In the genomic region with DNA sequence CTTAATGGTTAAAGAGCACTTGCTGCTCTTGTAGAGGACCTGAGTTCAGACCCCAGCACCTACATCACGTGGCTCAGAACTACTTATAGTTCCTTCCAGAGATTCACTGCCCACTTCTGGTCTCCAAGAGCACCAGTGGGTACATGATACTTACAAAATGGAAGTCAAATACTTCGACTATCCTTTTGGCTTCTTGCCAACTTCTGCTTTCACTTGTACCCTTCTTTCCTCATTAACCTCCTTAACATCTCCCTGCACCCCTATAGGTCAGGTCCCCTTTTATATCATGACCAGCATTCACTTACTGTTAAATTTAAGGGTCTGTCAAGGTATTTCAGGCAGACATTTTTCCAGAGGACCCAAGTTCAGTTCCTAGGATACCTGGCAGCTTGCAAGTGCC, we compare ENCODE assay signal across 25 mouse cellular contexts. TPM values are rescaled to one million over a fixed set of nuclear protein-coding genes. Genes with fewer than 3 reads are reported as not detected.
DNase-seq lines count a peak whose midpoint lies in the region; ATAC-seq and TF ChIP-seq lines count a peak whose summit lies in the region.
"Had no signal": no experiment of that assay in that cellular context is flagged by ENCODE, and none has a peak within 500 bp of the region (broad histone marks: within the 10 kb centered on the region; RNA-seq: fewer than 3 reads in every experiment).

No protein-coding gene starts in this region.

- no peak overlapping the region for H3K4me2 ChIP-seq in kidney, embryonic 15.5 days
- H3K4me2 ChIP-seq: heart, embryonic 13.5 days; hindbrain, embryonic 14.5 days; limb, embryonic 13.5 days; liver, embryonic 13.5 days; midbrain, embryonic 11.5 days; neural tube, embryonic 12.5 days; stomach, embryonic 15.5 days had no signal

- no peak for ATAC-seq in kidney, embryonic 15.5 days (replicated peaks; ENCODE audit: low FRiP score)
- ATAC-seq in granulocyte monocyte progenitor cell, adult 5-6 weeks (replicated peaks; ENCODE audit: poor library complexity, severe bottlenecking) = 0 out of 2 replicates have a peak, but pooled peaks have one; percentile 8
- ATAC-seq: forebrain, embryonic 14.5 days; intestine, postnatal 0 days; midbrain, embryonic 16.5 days had no signal

- no peak overlapping the region for H3K4me3 ChIP-seq in kidney, adult 2 months (ENCODE audit: insufficient read depth, low read depth, low read length)
- H3K4me3 ChIP-seq in kidney, embryonic 15.5 days (replicated peaks) = no peak overlapping the region
- H3K4me3 ChIP-seq: heart, embryonic 13.5 days; limb, embryonic 13.5 days; liver, embryonic 13.5 days; neural tube, embryonic 12.5 days; stomach, embryonic 15.5 days had no signal

- DNase-seq in kidney, adult 2 months = peak; percentile 17
- DNase-seq in A20 (ENCODE audit: low read depth, low spot score) (peak; percentile 59), MEL-GATA-1-ER (ENCODE audit: extremely low read depth, low read depth) (peak; percentile 72)
- DNase-seq in embryo, embryonic 9.5 days (ENCODE audit: extremely low spot score) = no peak
- no peak for DNase-seq in kidney, postnatal 36 days
- DNase-seq: adrenal gland, adult 8-10 months; cerebellum, adult 11-12 months; cerebellum, adult 9-11 months; gastrocnemius, postnatal 25 days; heart, adult 18-20 months; heart, postnatal 10 days; kidney, postnatal 4 days; liver, embryonic 13.5 days; lung, adult 2 months had no signal

- H3K27me3 ChIP-seq in kidney, adult 2 months (replicated peaks; ENCODE audit: control insufficient read depth, insufficient read depth, low read length) = no peaks in the 10 kb centered on the region
- no peaks in the 10 kb centered on the region for H3K27me3 ChIP-seq in kidney, embryonic 15.5 days
- H3K27me3 ChIP-seq: heart, embryonic 13.5 days; limb, embryonic 13.5 days; liver, embryonic 13.5 days; neural tube, embryonic 12.5 days; stomach, embryonic 15.5 days had no signal

- H3K9ac ChIP-seq in kidney, embryonic 15.5 days = no peak overlapping the region
- H3K9ac ChIP-seq: heart, embryonic 13.5 days; hindbrain, embryonic 14.5 days; limb, embryonic 13.5 days; liver, embryonic 13.5 days; neural tube, embryonic 12.5 days; stomach, embryonic 15.5 days had no signal

- H3K9me3 ChIP-seq in kidney, embryonic 15.5 days (replicated peaks) = no peaks in the 10 kb centered on the region
- H3K9me3 ChIP-seq: heart, embryonic 13.5 days; limb, embryonic 13.5 days; liver, embryonic 13.5 days; neural tube, embryonic 12.5 days; stomach, embryonic 15.5 days had no signal

- peaks cover 4% of the 10 kb centered on the region; the same call in 1 of the 2 replicates for H3K4me1 ChIP-seq in kidney, adult 2 months (ENCODE audit: control insufficient read depth, insufficient read depth, low read length)
- peaks cover 5% of the 10 kb centered on the region for H3K4me1 ChIP-seq in kidney, embryonic 15.5 days
- H3K4me1 ChIP-seq: limb, embryonic 13.5 days; neural tube, embryonic 12.5 days; stomach, embryonic 15.5 days had no signal

- TF ChIP-seq POLR2A in kidney, adult 2 months (IDR thresholded peaks at IDR 0.05; ENCODE audit: low read depth, low read length) = no peak

- H3K36me3 ChIP-seq in kidney, adult 2 months (ENCODE audit: control insufficient read depth, insufficient read depth, low read length) = no peaks in the 10 kb centered on the region
- H3K36me3 ChIP-seq in kidney, embryonic 15.5 days = peaks cover 33% of the 10 kb centered on the region
- H3K36me3 ChIP-seq: neural tube, embryonic 12.5 days had no signal

- 52% methylated on average over 2 of the region's 2 CpGs for WGBS in kidney, adult 2 months
- 50% methylated on average over 2 of the region's 2 CpGs for WGBS in kidney, embryonic 15.5 days

- no peak for TF ChIP-seq CTCF in kidney, adult 2 months (conservative IDR thresholded peaks at IDR 0.05; ENCODE audit: insufficient read depth, insufficient read length, low read depth, low read length)

- H3K27ac ChIP-seq in kidney, adult 2 months (ENCODE audit: insufficient read depth, low read depth, low read length) = no peak overlapping the region
- H3K27ac ChIP-seq in kidney, embryonic 15.5 days = no peak overlapping the region
- H3K27ac ChIP-seq: heart, embryonic 13.5 days; hindbrain, embryonic 14.5 days; limb, embryonic 13.5 days; liver, embryonic 13.5 days; neural tube, embryonic 12.5 days; stomach, embryonic 15.5 days had no signal

RNA-seq across cellular contexts. Expression of a gene that starts 3.2 kb away (rescaled TPM):
- polyA plus RNA-seq in kidney, adult 2 months (2012; rRNA removed) = 58.4 and 84.2 TPM in 2 replicates
- polyA plus RNA-seq in kidney, embryonic 15.5 days (2015; fragmentation: Nextera tagmentation; extraction: Ambion mirVana) = 22.7 and 29.3 TPM in 2 replicates
- total RNA-seq in granulocyte monocyte progenitor cell, adult 5-6 weeks (2014; fragmentation: Nextera tagmentation) = 25.6 and 30.5 TPM in 2 replicates
- 15.6 and 17.4 TPM in 2 replicates for total RNA-seq in granulocyte monocyte progenitor cell, adult 5-6 weeks (2017)

RNA-seq across cellular contexts. Expression of a gene that starts 9.8 kb away (rescaled TPM):
- polyA plus RNA-seq in kidney, adult 2 months (2012; rRNA removed) = 41.6 and 50.8 TPM in 2 replicates
- polyA plus RNA-seq in kidney, embryonic 15.5 days (2015; fragmentation: Nextera tagmentation; extraction: Ambion mirVana) = 490 and 492 TPM in 2 replicates
- total RNA-seq in granulocyte monocyte progenitor cell, adult 5-6 weeks (2014; fragmentation: Nextera tagmentation) = 877 and 914 TPM in 2 replicates
- 1,015 and 1,242 TPM in 2 replicates for total RNA-seq in granulocyte monocyte progenitor cell, adult 5-6 weeks (2017)

RNA-seq across cellular contexts. Expression of a gene that starts 40.1 kb away (rescaled TPM):
- 17.0 and 19.0 TPM in 2 replicates for polyA plus RNA-seq in kidney, adult 2 months (2012; rRNA removed)
- 12.1 and 12.2 TPM in 2 replicates for polyA plus RNA-seq in kidney, embryonic 15.5 days (2015; fragmentation: Nextera tagmentation; extraction: Ambion mirVana)
- total RNA-seq in granulocyte monocyte progenitor cell, adult 5-6 weeks (2014; fragmentation: Nextera tagmentation) = 6.7 and 10.8 TPM in 2 replicates
- total RNA-seq in granulocyte monocyte progenitor cell, adult 5-6 weeks (2017) = 4.1 and 4.4 TPM in 2 replicates

RNA-seq across cellular contexts. Expression of a gene that starts 45.6 kb away (rescaled TPM):
- 1.4 and 3.4 TPM in 2 replicates for polyA plus RNA-seq in kidney, adult 2 months (2012; rRNA removed)
- 0.23 and 0.49 TPM in 2 replicates for polyA plus RNA-seq in kidney, embryonic 15.5 days (2015; fragmentation: Nextera tagmentation; extraction: Ambion mirVana)
- total RNA-seq in granulocyte monocyte progenitor cell, adult 5-6 weeks (2014; fragmentation: Nextera tagmentation) = 88.2 and 104 TPM in 2 replicates
- total RNA-seq in granulocyte monocyte progenitor cell, adult 5-6 weeks (2017) = 82.0 and 114 TPM in 2 replicates

RNA-seq across cellular contexts. Expression of a gene that starts 57.4 kb away (rescaled TPM):
- 180 and 192 TPM in 2 replicates for polyA plus RNA-seq in kidney, adult 2 months (2012; rRNA removed)
- 34.1 and 36.9 TPM in 2 replicates for polyA plus RNA-seq in kidney, embryonic 15.5 days (2015; fragmentation: Nextera tagmentation; extraction: Ambion mirVana)
- 69.1 and 79.2 TPM in 2 replicates for total RNA-seq in granulocyte monocyte progenitor cell, adult 5-6 weeks (2014; fragmentation: Nextera tagmentation)
- total RNA-seq in granulocyte monocyte progenitor cell, adult 5-6 weeks (2017) = 67.8 and 107 TPM in 2 replicates

Comparison
In these comparisons a context has a peak if more than half of its experiments do, and no peak if none do; other contexts are left out.
1. DNase-seq: peak in kidney, adult 2 months (single experiment), A20 (single experiment) and MEL-GATA-1-ER (single experiment); none in embryo, embryonic 9.5 days (single experiment) and kidney, postnatal 36 days (0 of 2).